Mouse (Mus musculus): ENCODE measurements around the gene Fstl1.

DNA sequence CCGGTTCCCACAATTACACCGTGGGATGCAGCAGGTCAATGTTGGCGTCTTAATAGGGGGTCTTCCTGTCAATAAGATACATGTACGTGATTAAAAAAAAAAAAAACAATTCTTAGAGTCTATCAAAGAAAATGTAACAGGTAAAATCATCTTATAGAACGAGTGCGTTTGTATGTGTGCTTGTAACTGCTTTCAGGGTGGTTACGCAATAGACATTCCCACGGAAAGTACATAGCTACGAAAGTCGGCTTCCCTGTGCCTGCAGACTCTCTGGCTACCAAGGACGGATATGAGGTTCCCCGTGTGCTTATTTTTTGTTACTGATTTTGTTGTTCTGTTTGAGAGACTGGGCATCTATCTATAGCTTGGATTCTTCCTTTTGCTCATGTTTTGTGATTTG lies 67.1 kb downstream of the Fstl1 start:
- TF ChIP-seq CTCF (IDR thresholded peaks at IDR 0.05; ENCODE audit: low read depth, low read length): no peak
- no peak for TF ChIP-seq POLR2A (IDR thresholded peaks at IDR 0.05; ENCODE audit: borderline replicate concordance, low read depth, low read length)

All from bone marrow macrophage, adult 2 months (primary cell).